Mouse (Mus musculus) heart, postnatal 0 days (tissue): ENCODE results near the gene Dnal4. TPM values are rescaled to one million over a fixed set of nuclear protein-coding genes. Genes with fewer than 3 reads are reported as not detected.

Source experiments
- ATAC-seq: fragments of 200-750 bp; cut with Nextera tagmentation; 2 replicates; pipeline ENCODE4 v1.8.0; 2017; ENCODE audit warnings: low read depth, moderate number of reproducible peaks, moderate library complexity; ENCODE audit not compliant: insufficient read depth
- DNase-seq: peaks from one replicate; pipeline ENCODE4 v3.0.0-alpha.2; 2016; ENCODE audit warnings: low spot score
- H3K27ac ChIP-seq: fragments of 300-500 bp; sonication (generic); 2 replicates; pipeline ENCODE4 v1.5.1; 2014; ENCODE audit warnings: low read depth, mild to moderate bottlenecking
- H3K27me3 ChIP-seq: fragments of 300-500 bp; sonication (generic); 2 replicates; pipeline ENCODE4 v1.6.1; 2014; ENCODE audit warnings: low read length, mixed read lengths; ENCODE audit not compliant: control insufficient read depth, insufficient read depth
- H3K36me3 ChIP-seq: fragments of 300-500 bp; sonication (generic); replicated peaks from 2 replicates; pipeline ENCODE4 v1.6.1; 2014; ENCODE audit warnings: low read length, mixed read lengths; ENCODE audit not compliant: control insufficient read depth, insufficient read depth
- H3K4me1 ChIP-seq: fragments of 300-500 bp; sonication (generic); 2 replicates; pipeline ENCODE4 v1.6.1; 2014; ENCODE audit warnings: antibody characterized with exemption; ENCODE audit not compliant: control insufficient read depth, insufficient read depth
- H3K4me2 ChIP-seq: fragments of 300-500 bp; sonication (generic); 2 replicates; pipeline ENCODE4 v1.6.1; 2014; ENCODE audit warnings: low read depth, mild to moderate bottlenecking, low read length, moderate library complexity
- H3K4me3 ChIP-seq: fragments of 300-500 bp; sonication (generic); 2 replicates; pipeline ENCODE4 v1.5.1; 2014; ENCODE audit warnings: low read depth, low read length
- H3K9ac ChIP-seq: fragments of 300-500 bp; sonication (generic); replicated peaks from 2 replicates; pipeline ENCODE4 v1.6.1; 2014; ENCODE audit warnings: low read depth, low read length, mixed read lengths
- H3K9me3 ChIP-seq: fragments of 300-500 bp; sonication (generic); replicated peaks from 2 replicates; pipeline ENCODE4 v1.6.1; 2016; ENCODE audit warnings: low read length; ENCODE audit not compliant: control insufficient read depth
- CTCF ChIP-seq: IDR thresholded peaks from 2 replicates; pipeline ENCODE4 v1.5.1; 2016; ENCODE audit warnings: antibody characterized with exemption, control low read depth, low read depth
- EP300 ChIP-seq: IDR thresholded peaks from 2 replicates; pipeline ENCODE4 v1.6.1; 2016; ENCODE audit warnings: antibody characterized with exemption, low read depth
- WGBS: fragments of 180-500 bp; shearing (Covaris S2); extraction: QIAGEN DNeasy Blood & Tissue Kit; methylation state at CpG from one replicate; pipeline ENCODE4 v1.1.7; 2014; 5-methylcytosine and 5-hydroxymethylcytosine counted together
- polyA plus RNA-seq: library from polyadenylated mRNA; unstranded; fragments of >200 nt; fragmentation: Nextera tagmentation; extraction: Ambion mirVana; gene quantifications from 2 replicates; pipeline ENCODE4 v1.2.1, GENCODE M21; 2015
- total RNA-seq: library from RNA; depleted of rRNA; stranded (reverse); fragments of >200 nt; gene quantifications from 2 replicates; pipeline ENCODE4 v1.2.3, GENCODE M21; 2014; ENCODE audit warnings: low replicate concordance

Dnal4 gene
- total and polyA plus RNA-seq, 2 experiments from 2014 or later, result 35.5 TPM

DNA sequence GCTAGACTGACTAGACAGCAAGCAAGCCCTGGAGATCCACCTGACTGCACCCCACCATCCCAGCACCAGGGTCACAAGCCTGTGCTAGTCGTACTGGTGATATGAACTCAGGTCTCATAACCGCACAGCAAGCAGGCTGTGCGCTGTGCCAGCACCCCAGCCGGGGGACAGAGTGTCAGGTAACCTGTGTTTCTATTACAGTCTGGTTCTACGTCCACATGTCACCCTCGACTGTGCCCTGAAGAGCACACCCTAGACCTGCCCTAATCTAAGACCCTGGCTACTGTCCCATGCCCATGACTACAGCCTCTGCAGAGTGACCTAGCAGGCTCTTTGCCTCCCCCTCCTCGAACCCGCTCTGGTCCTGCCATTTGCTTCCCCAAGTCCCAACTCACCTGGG is 44.5 kb downstream of the Dnal4 start:
- WGBS, result 98% methylated on average over 8 of the region's 8 CpGs

DNA sequence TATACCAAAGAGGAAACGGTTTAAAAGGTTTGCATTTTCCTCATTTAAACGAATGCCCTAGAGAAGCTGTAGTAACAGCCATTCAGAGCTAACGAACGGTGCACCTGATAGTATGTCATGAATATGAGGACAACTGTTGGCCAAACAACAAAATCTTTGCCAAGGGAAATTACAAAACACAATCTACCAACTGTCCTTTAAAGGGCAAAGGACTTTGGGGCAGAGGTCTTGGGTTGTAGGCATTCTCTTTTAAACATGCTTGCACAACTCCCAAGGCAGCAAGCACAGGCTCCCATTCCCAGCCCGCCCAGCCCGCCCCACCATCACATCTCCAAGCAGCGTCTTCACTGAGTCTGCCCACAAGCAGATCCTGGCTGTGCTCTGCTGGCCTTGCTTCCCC is 46.1 kb downstream of the Dnal4 start:
- H3K4me2 ChIP-seq, result no peak overlapping the region
- 86% methylated on average over 7 of the region's 7 CpGs for WGBS
- DNase-seq (no peak), ATAC-seq (no peak)
- TF ChIP-seq EP300 (no peak), CTCF (no peak)
- H3K36me3 ChIP-seq, result peaks cover 81% of the 10 kb centered on the region
- no peak overlapping the region for H3K4me3 ChIP-seq
- H3K27ac ChIP-seq, result no peak overlapping the region
- H3K9me3 ChIP-seq, result no peaks in the 10 kb centered on the region
- H3K27me3 ChIP-seq, result no peaks in the 10 kb centered on the region
- no peak overlapping the region for H3K9ac ChIP-seq
- H3K4me1 ChIP-seq, result peaks cover 18% of the 10 kb centered on the region

More for the DNA sequence above, 44.5 kb downstream of the Dnal4 start:
- Histone ChIP-seq H3K9me3 (no peaks in the 10 kb centered on the region), H3K27me3 (no peaks in the 10 kb centered on the region), H3K27ac (no peak overlapping the region), H3K36me3 (peaks cover 81% of the 10 kb centered on the region), H3K9ac (no peak overlapping the region), H3K4me3 (no peak overlapping the region), H3K4me2 (no peak overlapping the region), H3K4me1 (peaks cover 18% of the 10 kb centered on the region)
- ATAC-seq (no peak), DNase-seq (no peak)
- TF ChIP-seq CTCF (no peak), EP300 (no peak)

DNA sequence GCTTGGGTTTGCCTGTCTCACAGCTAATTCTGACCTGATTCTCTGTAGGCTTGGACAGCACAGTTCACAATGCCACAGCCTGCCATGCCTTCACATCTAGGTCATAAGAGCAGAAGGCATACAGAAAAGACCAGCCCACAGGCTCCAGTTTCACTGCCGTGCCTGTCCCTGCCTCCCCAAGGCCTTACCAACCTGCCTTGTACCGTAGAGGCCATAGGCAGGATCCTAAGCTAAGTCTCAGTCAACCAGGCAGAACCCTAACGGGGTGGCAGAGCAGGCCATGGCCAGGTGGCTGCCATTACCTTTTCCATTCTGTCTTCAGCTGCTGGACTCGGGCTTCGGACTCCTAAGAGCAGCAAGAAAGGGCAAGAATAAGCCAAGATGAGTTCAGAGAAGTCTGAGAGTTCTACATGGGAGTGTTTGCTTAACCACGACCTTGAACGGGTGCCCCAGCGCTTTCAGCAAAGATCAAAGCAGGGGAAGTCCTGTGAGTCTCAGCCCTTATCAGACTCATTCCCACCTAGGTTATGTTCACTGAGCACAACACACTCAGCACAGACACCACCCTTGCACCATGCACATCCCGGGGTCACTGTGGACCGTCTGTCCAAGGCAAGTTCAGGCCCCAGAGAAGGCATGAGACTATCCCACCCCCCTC is 48.8 kb downstream of the Dnal4 start:
- WGBS, result 84% methylated on average over 10 of the region's 10 CpGs
- no peak for DNase-seq
- peaks cover 93% of the 10 kb centered on the region for H3K36me3 ChIP-seq

DNA sequence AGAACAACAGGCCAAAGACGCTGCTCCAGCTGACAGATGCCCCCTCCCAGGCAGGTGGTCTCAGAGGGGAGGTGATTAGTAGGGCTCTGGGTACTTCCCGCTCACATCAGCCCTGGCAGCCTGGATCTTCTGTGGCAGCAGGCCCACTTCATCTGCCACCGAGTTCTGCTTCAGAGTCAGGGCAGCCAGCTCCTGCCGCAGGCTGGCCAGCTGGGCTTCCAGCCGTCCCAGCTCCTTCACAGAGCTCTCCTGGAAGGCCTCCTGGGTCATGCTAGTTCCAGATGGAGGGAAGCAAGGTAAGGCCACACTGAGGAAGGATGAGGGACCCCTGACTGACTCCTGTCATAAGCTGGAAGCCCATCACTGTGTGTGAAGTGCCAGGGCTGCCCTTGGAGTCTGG is 49.3 kb downstream of the Dnal4 start:
- DNase-seq (no peak), ATAC-seq (no peak)
- Histone ChIP-seq H3K9ac (no peak overlapping the region), H3K9me3 (no peaks in the 10 kb centered on the region), H3K4me3 (no peak overlapping the region), H3K27me3 (no peaks in the 10 kb centered on the region), H3K4me1 (no peaks in the 10 kb centered on the region), H3K27ac (no peak overlapping the region), H3K36me3 (peaks cover 88% of the 10 kb centered on the region), H3K4me2 (no peak overlapping the region)
- no peak for TF ChIP-seq CTCF
- TF ChIP-seq EP300, result no peak
- 70% methylated on average over 5 of the region's 5 CpGs for WGBS

More for the DNA sequence above, 48.8 kb downstream of the Dnal4 start:
- no peak overlapping the region for H3K27ac ChIP-seq
- H3K27me3 ChIP-seq, result no peaks in the 10 kb centered on the region
- H3K4me2 ChIP-seq, result no peak overlapping the region
- no peak for ATAC-seq
- no peak overlapping the region for H3K4me3 ChIP-seq
- H3K9ac ChIP-seq, result no peak overlapping the region
- TF ChIP-seq CTCF (no peak), EP300 (no peak)
- peaks cover 1% of the 10 kb centered on the region; the same call in 1 of the 2 replicates for H3K4me1 ChIP-seq
- H3K9me3 ChIP-seq, result no peaks in the 10 kb centered on the region

DNA sequence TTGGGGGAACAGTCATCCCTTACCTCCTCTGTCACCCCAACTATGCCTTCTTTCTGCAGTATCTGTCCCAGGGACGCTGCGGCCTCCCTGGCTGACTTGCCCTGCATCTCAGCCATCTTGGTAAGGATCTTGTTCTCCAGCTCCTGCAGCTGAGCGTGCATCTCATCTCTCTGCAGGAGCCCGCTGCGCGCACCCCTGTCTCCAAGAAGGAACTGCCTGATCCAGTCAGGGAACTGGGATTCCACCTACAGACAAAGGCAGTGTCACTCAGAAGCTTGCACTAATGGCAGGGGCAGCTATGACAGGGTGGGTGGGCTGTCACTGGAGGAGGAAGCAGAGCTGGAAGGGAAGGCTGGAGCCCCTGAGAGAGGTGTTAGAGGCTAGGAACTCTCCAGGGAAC is 49.8 kb downstream of the Dnal4 start:
- Histone ChIP-seq H3K27ac (no peak overlapping the region), H3K4me2 (no peak overlapping the region), H3K9ac (no peak overlapping the region), H3K9me3 (no peaks in the 10 kb centered on the region), H3K27me3 (no peaks in the 10 kb centered on the region), H3K4me3 (no peak overlapping the region), H3K36me3 (peaks cover 83% of the 10 kb centered on the region), H3K4me1 (no peaks in the 10 kb centered on the region)
- 91% methylated on average over 6 of the region's 6 CpGs for WGBS
- no peak for ATAC-seq
- TF ChIP-seq CTCF (no peak), EP300 (no peak)
- DNase-seq, result no peak
